Mouse (Mus musculus): ENCODE measurements at regions not wholly inside any gene's neighbourhood (a gene's known extent, or its start where the extent isn't known, plus 50 kb on each side); places are given as distances from the start of the nearest gene placed in this dataset.
"Not testable (repeated sequence)": the region's sequence is repeated elsewhere in the genome, so short reads cannot be mapped to it uniquely, and the experiment has no call there.

GRCm38 (mm10) chr3:22815842-22816241 lies 739.4 kb downstream of the Tbl1xr1 start:
- no peak for DNase-seq

- no peak for DNase-seq
These were observed 750.0 kb downstream of the Tbl1xr1 start for GRCm38 (mm10) chr3:22826485-22826884.

GRCm38 (mm10) chr3:22838986-22839385 lies 762.5 kb downstream of the Tbl1xr1 start:
- DNase-seq: no peak

- no peak for DNase-seq
These were observed 774.0 kb downstream of the Tbl1xr1 start for GRCm38 (mm10) chr3:22850474-22850873.

- DNase-seq: no peak
These were observed 787.1 kb downstream of the Tbl1xr1 start for GRCm38 (mm10) chr3:22863595-22863994.

- no peak for DNase-seq
These were observed 801.4 kb downstream of the Tbl1xr1 start for GRCm38 (mm10) chr3:22877883-22878282.

GRCm38 (mm10) chr3:22892735-22893134 lies 816.3 kb downstream of the Tbl1xr1 start:
- peak; percentile 1 for DNase-seq

GRCm38 (mm10) chr3:22897651-22898050 lies 821.2 kb downstream of the Tbl1xr1 start:
- DNase-seq: no peak

- no peak for DNase-seq
These were observed 824.5 kb downstream of the Tbl1xr1 start for GRCm38 (mm10) chr3:22900966-22901365.

- DNase-seq: no peak
These were observed 852.5 kb downstream of the Tbl1xr1 start for GRCm38 (mm10) chr3:22928970-22929369.

- DNase-seq: no peak
These were observed 853.5 kb downstream of the Tbl1xr1 start for GRCm38 (mm10) chr3:22929762-22930519.

- DNase-seq: not testable (repeated sequence)
These were observed 869.2 kb downstream of the Tbl1xr1 start for GRCm38 (mm10) chr3:22945646-22946045.

- DNase-seq: no peak
These were observed 870.7 kb downstream of the Tbl1xr1 start for GRCm38 (mm10) chr3:22947181-22947580.

- DNase-seq: no peak
These were observed 871.8 kb downstream of the Tbl1xr1 start for GRCm38 (mm10) chr3:22948168-22948768.

GRCm38 (mm10) chr3:22957422-22957821 lies 881.0 kb downstream of the Tbl1xr1 start:
- DNase-seq: no peak

- DNase-seq: no peak
These were observed 896.2 kb downstream of the Tbl1xr1 start for GRCm38 (mm10) chr3:22972681-22973080.

GRCm38 (mm10) chr3:22976801-22977200 lies 900.3 kb downstream of the Tbl1xr1 start:
- DNase-seq: no peak

- no peak for DNase-seq
These were observed 903.7 kb downstream of the Tbl1xr1 start for GRCm38 (mm10) chr3:22979896-22980890.

- DNase-seq: no peak
These were observed 906.0 kb downstream of the Tbl1xr1 start for GRCm38 (mm10) chr3:22982430-22982829.

- no peak for DNase-seq
These were observed 913.8 kb downstream of the Tbl1xr1 start for GRCm38 (mm10) chr3:22990136-22990820.

- DNase-seq: no peak
These were observed 918.8 kb downstream of the Tbl1xr1 start for GRCm38 (mm10) chr3:22995228-22995627.

- DNase-seq: no peak
These were observed 919.4 kb downstream of the Tbl1xr1 start for GRCm38 (mm10) chr3:22995833-22996232.

GRCm38 (mm10) chr3:23001071-23001470 lies 924.6 kb downstream of the Tbl1xr1 start:
- no peak for DNase-seq
